Mouse (Mus musculus) urinary bladder, postnatal 10 days (tissue): Measurements from ENCODE around the gene Scgb1b17.
"Not testable (repeated sequence)": the region's sequence is repeated elsewhere in the genome, so short reads cannot be mapped to it uniquely, and the experiment has no call there.

Experiments
- DNase-seq: peaks from one replicate; pipeline ENCODE4 v3.0.0; 2022; ENCODE audit warnings: low spot score

Scgb1b17 gene

DNA sequence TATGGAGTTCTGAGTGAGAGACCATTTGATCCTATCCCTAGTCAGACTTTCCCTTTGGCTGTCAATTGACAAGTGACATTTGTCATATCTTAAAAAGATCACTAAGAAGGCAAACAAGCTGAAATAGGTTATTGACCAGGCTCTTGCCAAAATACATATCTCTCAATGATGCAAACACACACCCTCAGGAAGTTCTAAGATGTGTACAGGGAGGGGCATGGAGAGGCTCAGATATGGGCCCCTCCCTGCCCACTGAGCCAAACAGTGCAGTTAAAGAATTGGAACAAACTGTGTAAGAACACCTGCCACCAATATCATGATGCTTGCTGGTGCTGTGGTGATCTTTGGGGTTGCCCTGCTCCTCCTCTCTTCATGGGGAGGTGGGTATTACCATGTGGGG lies at the start of gene Scgb1b17:
Gene Scgb1b17, plus strand, starts transcription at position 301 of the 400 bp plus-strand sequence.
- not testable (repeated sequence) for DNase-seq

DNA sequence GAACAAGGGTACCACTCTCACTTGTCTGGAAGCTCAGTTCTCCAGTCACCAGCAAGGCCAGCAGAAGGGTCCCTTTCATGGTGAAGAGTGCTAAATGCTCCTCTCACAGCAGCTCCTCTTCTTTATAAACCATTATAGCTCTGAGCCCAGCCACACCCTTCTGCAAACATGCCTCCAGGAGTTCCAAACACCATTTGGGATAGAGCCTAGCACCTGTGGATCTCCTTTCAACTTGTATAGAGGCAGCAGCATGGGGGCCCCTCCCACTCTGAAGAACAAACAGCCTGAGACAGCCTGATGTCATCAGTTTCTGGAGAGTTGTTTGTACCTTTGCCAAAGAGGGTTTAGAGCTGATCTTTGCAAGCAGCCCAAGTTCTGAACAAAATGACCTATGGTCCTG lies 6.8 kb upstream of the Scgb1b17 start, which contains the start of gene Scgb2b17:
Gene Scgb2b17, minus strand, starts transcription at position 101 of the 400 bp plus-strand sequence.
- not testable (repeated sequence) for DNase-seq
